Mouse (Mus musculus) ES-E14 (cell line): ENCODE results near the gene Polk.

ENCODE experiments used
- CHD2 ChIP-seq: IDR thresholded peaks from 2 replicates; pipeline ENCODE4 v1.6.1; 2014; ENCODE audit warnings: mild to moderate bottlenecking, low read depth, low read length, inconsistent platforms
- HCFC1 ChIP-seq: IDR thresholded peaks from 2 replicates; pipeline ENCODE4 v1.6.1; 2012; ENCODE audit warnings: low read length, inconsistent platforms, borderline replicate concordance; ENCODE audit not compliant: insufficient read depth

- TF ChIP-seq HCFC1 (no peak), CHD2 (no peak)
Measured at GRCm38 (mm10) chr13:96478991-96479390, 63.4 kb downstream of the Polk start.
